Mouse (Mus musculus): ENCODE data around the gene Ddn. TPM values are rescaled to one million over a fixed set of nuclear protein-coding genes. Genes with fewer than 3 reads are reported as not detected.
A peak's percentile ranks its signal among the peaks of the same experiment; 100 is the strongest.

Gene Ddn
- polyA plus RNA-seq, 1 experiment from 2014 or later, result 0.74 TPM

DNA sequence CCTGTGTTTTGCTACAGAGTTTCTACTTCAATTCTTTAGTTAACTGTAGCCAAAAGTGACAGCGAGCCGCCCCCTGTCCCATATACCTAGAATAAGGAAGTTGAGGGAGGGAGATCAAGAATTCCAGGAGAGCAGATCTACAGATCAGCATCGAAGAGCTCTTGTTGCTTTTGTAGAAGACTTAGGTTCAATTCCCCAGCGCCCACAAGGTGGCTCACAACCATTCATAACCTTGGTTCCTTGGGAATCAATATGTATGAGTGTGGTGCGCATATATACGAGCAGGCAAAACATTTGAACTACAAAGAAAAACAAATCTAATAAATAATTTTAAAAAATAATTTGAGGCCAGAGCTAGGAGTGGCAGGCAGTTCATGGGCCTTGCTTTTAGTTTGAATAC is 28.1 kb downstream of the Ddn start:
- 35% methylated on average over 6 of the region's 6 CpGs for WGBS

DNA sequence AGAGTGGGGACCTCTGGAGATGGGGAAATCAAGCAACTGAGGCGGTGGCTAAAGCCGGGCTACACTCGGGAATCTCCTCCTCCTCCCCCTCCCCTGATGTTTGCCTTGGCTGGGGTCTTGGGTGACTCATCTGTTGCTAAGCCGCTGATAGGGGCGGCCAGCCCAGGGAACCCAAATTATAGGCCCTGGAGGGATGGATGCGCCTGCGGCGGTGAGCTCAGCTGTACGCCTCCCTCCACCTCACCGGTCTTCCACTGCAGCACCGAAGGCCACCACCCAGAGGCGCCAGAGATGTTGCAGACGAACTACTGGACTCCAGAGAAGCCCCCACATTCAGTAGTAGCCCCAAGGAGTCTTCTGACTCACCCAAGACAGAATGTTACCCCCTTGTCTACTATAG is 28.7 kb downstream of the Ddn start:
- no peaks in the 10 kb centered on the region for H3K36me3 ChIP-seq (ENCODE audit: control insufficient read depth, insufficient read depth, low read length)

More for the DNA sequence above, 28.1 kb downstream of the Ddn start:
- Histone ChIP-seq H3K27me3 (ENCODE audit: control insufficient read depth, insufficient read depth, low read length) (peaks cover 63% of the 10 kb centered on the region), H3K36me3 (ENCODE audit: control insufficient read depth, insufficient read depth, low read length) (no peaks in the 10 kb centered on the region), H3K9ac (ENCODE audit: low read length) (no peak overlapping the region), H3K4me2 (no peak overlapping the region), H3K27ac (ENCODE audit: low read depth, low read length) (no peak overlapping the region), H3K4me1 (ENCODE audit: control insufficient read depth, insufficient read depth, low read length) (peaks cover 15% of the 10 kb centered on the region), H3K9me3 (ENCODE audit: control insufficient read depth, low read length) (no peaks in the 10 kb centered on the region), H3K4me3 (ENCODE audit: low read depth, low read length) (no peak overlapping the region)
- DNase-seq (ENCODE audit: low spot score, missing footprints) (peak; percentile 84), ATAC-seq (ENCODE audit: low FRiP score) (no peak)

GRCm38 (mm10) chr15:98780075-98780474 is 29.2 kb downstream of the Ddn start:
- H3K4me1 ChIP-seq (ENCODE audit: control insufficient read depth, insufficient read depth, low read length), result peaks cover 16% of the 10 kb centered on the region
- peak; percentile 84 for DNase-seq (ENCODE audit: low spot score, missing footprints)
- no peak overlapping the region for H3K27ac ChIP-seq (ENCODE audit: low read depth, low read length)
- WGBS, result 5% methylated on average over 8 of the region's 8 CpGs
- no peak for ATAC-seq (ENCODE audit: low FRiP score)
- peaks cover 74% of the 10 kb centered on the region for H3K27me3 ChIP-seq (ENCODE audit: control insufficient read depth, insufficient read depth, low read length)
- H3K4me2 ChIP-seq, result no peak overlapping the region
- no peak overlapping the region for H3K4me3 ChIP-seq (ENCODE audit: low read depth, low read length)
- no peaks in the 10 kb centered on the region for H3K36me3 ChIP-seq (ENCODE audit: control insufficient read depth, insufficient read depth, low read length)
- H3K9ac ChIP-seq (ENCODE audit: low read length), result no peak overlapping the region
- H3K9me3 ChIP-seq (ENCODE audit: control insufficient read depth, low read length), result no peaks in the 10 kb centered on the region

More for the DNA sequence above, 28.7 kb downstream of the Ddn start:
- Histone ChIP-seq H3K4me3 (ENCODE audit: low read depth, low read length) (no peak overlapping the region), H3K27me3 (ENCODE audit: control insufficient read depth, insufficient read depth, low read length) (peaks cover 69% of the 10 kb centered on the region), H3K4me2 (no peak overlapping the region), H3K9me3 (ENCODE audit: control insufficient read depth, low read length) (no peaks in the 10 kb centered on the region), H3K4me1 (ENCODE audit: control insufficient read depth, insufficient read depth, low read length) (peaks cover 16% of the 10 kb centered on the region), H3K9ac (ENCODE audit: low read length) (no peak overlapping the region), H3K27ac (ENCODE audit: low read depth, low read length) (no peak overlapping the region)
- DNase-seq (ENCODE audit: low spot score, missing footprints), result peak; percentile 93
- ATAC-seq (ENCODE audit: low FRiP score), result no peak
- 5% methylated on average over 13 of the region's 13 CpGs for whole genome bisulfite sequencing

DNA sequence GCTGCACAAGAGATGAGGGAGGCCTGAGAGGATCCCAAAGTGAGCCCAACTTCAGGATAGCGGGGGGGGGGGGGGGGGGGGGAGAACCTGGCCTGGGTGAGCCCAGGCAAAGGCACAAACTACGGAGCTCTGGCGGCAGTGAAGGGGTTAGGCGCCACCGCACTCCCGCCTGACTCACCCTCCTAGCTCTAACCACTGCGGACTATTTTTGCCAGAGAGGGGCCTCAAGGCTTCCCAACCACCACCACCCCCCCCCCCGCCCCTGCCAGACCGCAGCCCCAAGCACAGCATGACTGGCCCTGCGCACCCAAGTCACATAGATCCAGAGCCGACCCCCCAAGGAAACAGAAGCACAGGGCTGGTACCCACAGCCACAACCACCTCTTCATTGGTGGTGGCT is 30.5 kb downstream of the Ddn start:
- Histone ChIP-seq H3K4me3 (ENCODE audit: low read depth, low read length) (no peak overlapping the region), H3K27me3 (ENCODE audit: control insufficient read depth, insufficient read depth, low read length) (peaks cover 87% of the 10 kb centered on the region), H3K27ac (ENCODE audit: low read depth, low read length) (no peak overlapping the region), H3K9ac (ENCODE audit: low read length) (no peak overlapping the region), H3K36me3 (ENCODE audit: control insufficient read depth, insufficient read depth, low read length) (no peaks in the 10 kb centered on the region), H3K9me3 (ENCODE audit: control insufficient read depth, low read length) (no peaks in the 10 kb centered on the region), H3K4me1 (ENCODE audit: control insufficient read depth, insufficient read depth, low read length) (peaks cover 16% of the 10 kb centered on the region), H3K4me2 (no peak overlapping the region)
- 0% methylated on average over 9 of the region's 11 CpGs for WGBS
- no peak for ATAC-seq (ENCODE audit: low FRiP score)
- no peak for DNase-seq (ENCODE audit: low spot score, missing footprints)

- 2% methylated on average over 24 of the region's 25 CpGs for WGBS
- Histone ChIP-seq H3K4me3 (ENCODE audit: low read depth, low read length) (no peak overlapping the region; the same call in 1 of the 2 replicates), H3K4me2 (peak overlapping the region; percentile 5; the same call in 1 of the 2 replicates), H3K9ac (ENCODE audit: low read length) (no peak overlapping the region), H3K27ac (ENCODE audit: low read depth, low read length) (no peak overlapping the region), H3K36me3 (ENCODE audit: control insufficient read depth, insufficient read depth, low read length) (no peaks in the 10 kb centered on the region), H3K27me3 (ENCODE audit: control insufficient read depth, insufficient read depth, low read length) (peaks cover 92% of the 10 kb centered on the region), H3K9me3 (ENCODE audit: control insufficient read depth, low read length) (no peaks in the 10 kb centered on the region), H3K4me1 (ENCODE audit: control insufficient read depth, insufficient read depth, low read length) (peaks cover 16% of the 10 kb centered on the region)
- peak; percentile 94 for DNase-seq (ENCODE audit: low spot score, missing footprints)
- ATAC-seq (ENCODE audit: low FRiP score), result no peak
These were observed 31.0 kb downstream of the Ddn start for GRCm38 (mm10) chr15:98778191-98778770.

- no peak within 1 kb of the TSS for H3K27ac ChIP-seq (ENCODE audit: low read depth, low read length)
- H3K4me2 ChIP-seq, result peak within 1 kb of the TSS; percentile 5; the same call in 1 of the 2 replicates
- no peak for ATAC-seq (ENCODE audit: low FRiP score)
- WGBS, result 1% methylated on average over 33 of the region's 33 CpGs
- peaks cover 16% of the 10 kb centered on the region for H3K4me1 ChIP-seq (ENCODE audit: control insufficient read depth, insufficient read depth, low read length)
- DNase-seq (ENCODE audit: low spot score, missing footprints), result peak; percentile 93
- H3K27me3 ChIP-seq (ENCODE audit: control insufficient read depth, insufficient read depth, low read length), result peaks cover 97% of the 10 kb centered on the region
- no peaks in the 10 kb centered on the region for H3K36me3 ChIP-seq (ENCODE audit: control insufficient read depth, insufficient read depth, low read length)
- no peak within 1 kb of the TSS for H3K9ac ChIP-seq (ENCODE audit: low read length)
- no peak within 1 kb of the TSS; the same call in none of the 2 replicates for H3K4me3 ChIP-seq (ENCODE audit: low read depth, low read length)
- no peaks in the 10 kb centered on the region for H3K9me3 ChIP-seq (ENCODE audit: control insufficient read depth, low read length)
These were observed 31.5 kb downstream of the Ddn start, which contains the start of gene Wnt10b for GRCm38 (mm10) chr15:98777762-98778161. Gene Wnt10b, minus strand, starts transcription at chr15:98778150.

- ATAC-seq (ENCODE audit: low FRiP score), result no peak
- Histone ChIP-seq H3K4me2 (no peak overlapping the region), H3K4me1 (ENCODE audit: control insufficient read depth, insufficient read depth, low read length) (peaks cover 18% of the 10 kb centered on the region), H3K36me3 (ENCODE audit: control insufficient read depth, insufficient read depth, low read length) (no peaks in the 10 kb centered on the region), H3K27me3 (ENCODE audit: control insufficient read depth, insufficient read depth, low read length) (peaks cover 99% of the 10 kb centered on the region), H3K9ac (ENCODE audit: low read length) (no peak overlapping the region), H3K27ac (ENCODE audit: low read depth, low read length) (no peak overlapping the region), H3K9me3 (ENCODE audit: control insufficient read depth, low read length) (no peaks in the 10 kb centered on the region), H3K4me3 (ENCODE audit: low read depth, low read length) (no peak overlapping the region; the same call in 1 of the 2 replicates)
- WGBS, result under 1% methylated on average over 19 of the region's 19 CpGs
- peak; percentile 95 for DNase-seq (ENCODE audit: low spot score, missing footprints)
These were observed 32.2 kb downstream of the Ddn start for GRCm38 (mm10) chr15:98777005-98777616.

GRCm38 (mm10) chr15:98776280-98777004 is 32.8 kb downstream of the Ddn start:
- Histone ChIP-seq H3K9ac (ENCODE audit: low read length) (peak overlapping the region; percentile 24; the same call in 1 of the 2 replicates), H3K27me3 (ENCODE audit: control insufficient read depth, insufficient read depth, low read length) (peaks cover 100% of the 10 kb centered on the region), H3K36me3 (ENCODE audit: control insufficient read depth, insufficient read depth, low read length) (no peaks in the 10 kb centered on the region), H3K4me2 (peak overlapping the region; percentile 33), H3K4me3 (ENCODE audit: low read depth, low read length) (peak overlapping the region; percentile 10), H3K4me1 (ENCODE audit: control insufficient read depth, insufficient read depth, low read length) (peaks cover 18% of the 10 kb centered on the region), H3K27ac (ENCODE audit: low read depth, low read length) (no peak overlapping the region), H3K9me3 (ENCODE audit: control insufficient read depth, low read length) (no peaks in the 10 kb centered on the region)
- under 1% methylated on average over 57 of the region's 62 CpGs for WGBS
- peak; percentile 90 for DNase-seq (ENCODE audit: low spot score, missing footprints)
- peak; percentile 58 for ATAC-seq (ENCODE audit: low FRiP score)

- ATAC-seq (ENCODE audit: low FRiP score), result no peak
- H3K36me3 ChIP-seq (ENCODE audit: control insufficient read depth, insufficient read depth, low read length), result no peaks in the 10 kb centered on the region
- 0% methylated on average over 5 of the region's 5 CpGs for WGBS
- H3K4me3 ChIP-seq (ENCODE audit: low read depth, low read length), result no peak overlapping the region
- H3K9ac ChIP-seq (ENCODE audit: low read length), result no peak overlapping the region
- H3K27ac ChIP-seq (ENCODE audit: low read depth, low read length), result no peak overlapping the region
- H3K4me2 ChIP-seq, result no peak overlapping the region
- H3K9me3 ChIP-seq (ENCODE audit: control insufficient read depth, low read length), result no peaks in the 10 kb centered on the region
- H3K27me3 ChIP-seq (ENCODE audit: control insufficient read depth, insufficient read depth, low read length), result peaks cover 98% of the 10 kb centered on the region
- H3K4me1 ChIP-seq (ENCODE audit: control insufficient read depth, insufficient read depth, low read length), result peaks cover 18% of the 10 kb centered on the region
- peak; percentile 89 for DNase-seq (ENCODE audit: low spot score, missing footprints)
These were observed 33.8 kb downstream of the Ddn start for GRCm38 (mm10) chr15:98775533-98775932.
